Mouse (Mus musculus) forebrain, embryonic 16.5 days (tissue): ENCODE data around the gene Gfra4. TPM values are rescaled to one million over a fixed set of nuclear protein-coding genes. Genes with fewer than 3 reads are reported as not detected.

Experiments used
- ATAC-seq: fragments of 200-750 bp; cut with Nextera tagmentation; 2 replicates; pipeline ENCODE4 v1.8.0; 2017; ENCODE audit warnings: mild to moderate bottlenecking, moderate library complexity
- H3K27ac ChIP-seq: fragments of 300-500 bp; sonication (generic); 2 replicates; pipeline ENCODE4 v1.5.1; 2014; ENCODE audit warnings: low read length, control low read depth
- H3K27me3 ChIP-seq: fragments of 300-500 bp; sonication (generic); replicated peaks from 2 replicates; pipeline ENCODE4 v1.6.1; 2014; ENCODE audit warnings: low read length; ENCODE audit not compliant: control insufficient read depth, insufficient read depth
- H3K36me3 ChIP-seq: fragments of 300-500 bp; sonication (generic); 2 replicates; pipeline ENCODE4 v1.6.1; 2014; ENCODE audit not compliant: control insufficient read depth, insufficient read depth
- H3K4me1 ChIP-seq: fragments of 300-500 bp; sonication (generic); replicated peaks from 2 replicates; pipeline ENCODE4 v1.6.1; 2014; ENCODE audit warnings: low read length; ENCODE audit not compliant: control insufficient read depth, insufficient read depth
- H3K4me2 ChIP-seq: fragments of 300-500 bp; sonication (generic); 2 replicates; pipeline ENCODE4 v1.6.1; 2014; ENCODE audit warnings: mild to moderate bottlenecking, low read length, control low read depth
- H3K4me3 ChIP-seq: fragments of 300-500 bp; sonication (generic); replicated peaks from 2 replicates; pipeline ENCODE4 v1.5.1; 2014; ENCODE audit warnings: mild to moderate bottlenecking, low read length, control low read depth
- H3K9ac ChIP-seq: fragments of 300-500 bp; sonication (generic); replicated peaks from 2 replicates; pipeline ENCODE4 v1.6.1; 2014; ENCODE audit warnings: low read depth, low read length, control low read depth
- H3K9me3 ChIP-seq: fragments of 300-500 bp; sonication (generic); 2 replicates; pipeline ENCODE4 v1.6.1; 2016; ENCODE audit warnings: low read length; ENCODE audit not compliant: control insufficient read depth
- WGBS: fragments of 180-500 bp; shearing (Covaris S2); extraction: QIAGEN DNeasy Blood & Tissue Kit; methylation state at CpG from one replicate; pipeline ENCODE4 v1.1.7; 2014; 5-methylcytosine and 5-hydroxymethylcytosine counted together
- polyA plus RNA-seq: library from polyadenylated mRNA; unstranded; fragments of >200 nt; fragmentation: Nextera tagmentation; extraction: Ambion mirVana; gene quantifications from 2 replicates; pipeline ENCODE4 v1.2.1, GENCODE M21; 2015

Gene Gfra4
- polyA plus RNA-seq, 1 experiment from 2014 or later = 42.8 TPM

GRCm38 (mm10) chr2:131066342-131066741 lies 23.5 kb upstream of the Gfra4 start:
- H3K27ac ChIP-seq = no peak overlapping the region
- 71% methylated on average over 9 of the region's 9 CpGs for WGBS

GRCm38 (mm10) chr2:131063404-131063864 lies 20.5 kb upstream of the Gfra4 start, which contains the start of gene Adam33:
Gene Adam33 (minus strand): TSS chr2:131063814.
- peak within 1 kb of the TSS; percentile 38 for H3K9ac ChIP-seq
- H3K4me1 ChIP-seq = peaks cover 4% of the 10 kb centered on the region; the same call in 1 of the 2 replicates
- no peak within 1 kb of the TSS for H3K27ac ChIP-seq
- no peaks in the 10 kb centered on the region for H3K36me3 ChIP-seq
- no peaks in the 10 kb centered on the region for H3K9me3 ChIP-seq
- WGBS = 3% methylated on average over 21 of the region's 27 CpGs
- H3K4me2 ChIP-seq = peak within 1 kb of the TSS; percentile 48
- peaks cover 12% of the 10 kb centered on the region for H3K27me3 ChIP-seq
- no peak; the same call in 1 of the 2 replicates for ATAC-seq
- H3K4me3 ChIP-seq = peak within 1 kb of the TSS; percentile 8; the same call in 1 of the 2 replicates

More at GRCm38 (mm10) chr2:131066342-131066741, 23.5 kb upstream of the Gfra4 start:
- no peak for ATAC-seq
- Histone ChIP-seq H3K9me3 (no peaks in the 10 kb centered on the region), H3K27me3 (peaks cover 12% of the 10 kb centered on the region), H3K4me2 (no peak overlapping the region), H3K4me3 (no peak overlapping the region), H3K4me1 (peaks cover 4% of the 10 kb centered on the region; the same call in 1 of the 2 replicates), H3K9ac (no peak overlapping the region), H3K36me3 (no peaks in the 10 kb centered on the region)

- Histone ChIP-seq H3K9me3 (no peaks in the 10 kb centered on the region), H3K36me3 (no peaks in the 10 kb centered on the region), H3K27me3 (peaks cover 14% of the 10 kb centered on the region), H3K4me3 (no peak overlapping the region), H3K9ac (no peak overlapping the region), H3K4me1 (peaks cover 4% of the 10 kb centered on the region; the same call in 1 of the 2 replicates), H3K27ac (no peak overlapping the region), H3K4me2 (no peak overlapping the region)
- whole genome bisulfite sequencing = 73% methylated on average over 5 of the region's 5 CpGs
- ATAC-seq = no peak
Measured at GRCm38 (mm10) chr2:131061607-131062006, 18.7 kb upstream of the Gfra4 start.

- no peaks in the 10 kb centered on the region for H3K36me3 ChIP-seq
- no peak overlapping the region for H3K9ac ChIP-seq
- no peak for ATAC-seq
- H3K4me3 ChIP-seq = no peak overlapping the region
- H3K27ac ChIP-seq = no peak overlapping the region
- no peaks in the 10 kb centered on the region for H3K9me3 ChIP-seq
- no peak overlapping the region for H3K4me2 ChIP-seq
- H3K4me1 ChIP-seq = peaks cover 4% of the 10 kb centered on the region; the same call in 1 of the 2 replicates
- H3K27me3 ChIP-seq = peaks cover 17% of the 10 kb centered on the region
- 67% methylated on average over 6 of the region's 6 CpGs for WGBS
Measured at GRCm38 (mm10) chr2:131060784-131061183, 17.9 kb upstream of the Gfra4 start.

GRCm38 (mm10) chr2:131059781-131060540 lies 17.1 kb upstream of the Gfra4 start:
- Histone ChIP-seq H3K9me3 (no peaks in the 10 kb centered on the region), H3K4me2 (no peak overlapping the region), H3K27ac (no peak overlapping the region), H3K27me3 (peaks cover 25% of the 10 kb centered on the region), H3K36me3 (no peaks in the 10 kb centered on the region), H3K4me3 (no peak overlapping the region), H3K9ac (no peak overlapping the region), H3K4me1 (peaks cover 9% of the 10 kb centered on the region)
- 65% methylated on average over 9 of the region's 9 CpGs for WGBS
- no peak for ATAC-seq

- no peaks in the 10 kb centered on the region for H3K9me3 ChIP-seq
- no peaks in the 10 kb centered on the region for H3K36me3 ChIP-seq
- H3K9ac ChIP-seq = no peak overlapping the region
- ATAC-seq = no peak
- H3K27me3 ChIP-seq = peaks cover 26% of the 10 kb centered on the region
- WGBS = 12% methylated on average over 1 of the region's 1 CpGs
- peaks cover 14% of the 10 kb centered on the region for H3K4me1 ChIP-seq
- H3K27ac ChIP-seq = no peak overlapping the region
- no peak overlapping the region for H3K4me3 ChIP-seq
- no peak overlapping the region for H3K4me2 ChIP-seq
Measured at GRCm38 (mm10) chr2:131059377-131059776, 16.5 kb upstream of the Gfra4 start.

- H3K9ac ChIP-seq = no peak overlapping the region
- H3K27ac ChIP-seq = no peak overlapping the region
- peaks cover 21% of the 10 kb centered on the region for H3K4me1 ChIP-seq
- H3K9me3 ChIP-seq = no peaks in the 10 kb centered on the region
- no peak for ATAC-seq
- WGBS = 93% methylated on average over 8 of the region's 8 CpGs
- H3K36me3 ChIP-seq = no peaks in the 10 kb centered on the region
- H3K4me2 ChIP-seq = no peak overlapping the region
- H3K27me3 ChIP-seq = peaks cover 33% of the 10 kb centered on the region
- H3K4me3 ChIP-seq = no peak overlapping the region
Measured at GRCm38 (mm10) chr2:131058672-131059071, 15.8 kb upstream of the Gfra4 start.

GRCm38 (mm10) chr2:131056191-131056590 lies 13.3 kb upstream of the Gfra4 start:
- Histone ChIP-seq H3K4me1 (peaks cover 18% of the 10 kb centered on the region), H3K4me2 (no peak overlapping the region), H3K4me3 (no peak overlapping the region), H3K9me3 (no peaks in the 10 kb centered on the region), H3K27me3 (peaks cover 38% of the 10 kb centered on the region), H3K9ac (no peak overlapping the region), H3K27ac (no peak overlapping the region), H3K36me3 (no peaks in the 10 kb centered on the region)
- no peak for ATAC-seq
- WGBS = 5% methylated on average over 10 of the region's 10 CpGs

GRCm38 (mm10) chr2:131055631-131056030 lies 12.7 kb upstream of the Gfra4 start:
- Histone ChIP-seq H3K36me3 (no peaks in the 10 kb centered on the region), H3K9me3 (no peaks in the 10 kb centered on the region), H3K27me3 (peaks cover 38% of the 10 kb centered on the region), H3K4me1 (peaks cover 18% of the 10 kb centered on the region), H3K27ac (no peak overlapping the region), H3K9ac (no peak overlapping the region), H3K4me2 (no peak overlapping the region), H3K4me3 (no peak overlapping the region)
- no peak for ATAC-seq
- 4% methylated on average over 10 of the region's 10 CpGs for WGBS
